Mouse (Mus musculus) effector memory CD4-positive, alpha-beta T cell, adult 5 months (primary cell): ENCODE results near the gene Ccnjl. TPM values are rescaled to one million over a fixed set of nuclear protein-coding genes. Genes with fewer than 3 reads are reported as not detected.

ENCODE experiments used
- polyA plus RNA-seq: library from polyadenylated mRNA; unstranded; fragments of 100-300 nt; shearing (Covaris generic); gene quantifications from one replicate; pipeline ENCODE4 v1.2.1, GENCODE M21; 2017

Gene Ccnjl
- polyA plus RNA-seq, result not detected

DNA sequence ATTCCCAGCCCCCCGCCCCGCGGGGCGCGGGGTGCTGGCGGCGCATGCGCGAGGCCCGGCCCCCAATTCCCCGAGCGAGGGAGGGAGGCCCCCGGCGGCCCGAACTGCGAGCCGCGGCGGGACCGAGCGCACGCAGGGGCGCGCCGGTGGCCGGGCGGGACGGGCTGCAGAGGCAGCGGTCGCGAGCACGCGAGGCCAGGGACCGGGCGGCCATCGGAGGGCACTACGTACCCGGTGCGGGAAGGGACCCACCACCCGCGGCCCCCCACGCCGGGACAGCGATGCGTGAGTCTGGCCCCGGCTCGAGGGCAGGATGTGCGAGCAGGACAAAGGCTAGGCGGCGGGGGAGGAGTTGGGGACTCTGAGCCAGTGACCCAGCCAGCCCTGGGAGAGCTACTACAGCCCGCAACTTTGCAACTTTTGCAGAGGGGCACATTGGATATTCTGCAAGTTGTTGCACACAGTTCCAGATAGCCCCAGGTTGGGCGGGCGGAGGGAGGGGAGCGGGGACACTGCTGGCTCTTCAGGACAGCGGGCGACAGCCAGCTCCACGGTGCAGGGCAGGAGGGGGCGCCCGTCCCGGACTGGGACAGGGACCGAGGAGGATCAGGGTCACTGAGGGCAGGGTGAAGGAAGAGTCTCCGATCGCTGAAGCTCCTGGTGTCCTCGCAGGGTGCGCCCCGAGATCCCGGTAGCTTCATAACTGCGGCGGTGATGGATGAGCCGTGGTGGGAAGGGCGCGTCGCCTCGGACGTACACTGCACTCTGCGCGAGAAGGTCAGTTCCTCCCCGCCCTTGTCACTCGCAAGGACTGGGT lies at the start of gene Ccnjl:
Ccnjl (plus strand) TSS at position 102 of the 817 bp plus-strand sequence.

GRCm38 (mm10) chr11:43586324-43587090 lies 57.9 kb downstream of the Ccnjl start, which contains the start of gene 4933415A04Rik:
Gene 4933415A04Rik (plus strand): TSS chr11:43587040.

GRCm38 (mm10) chr11:43601440-43601839 lies 72.9 kb downstream of the Ccnjl start, which contains the start of gene Fabp6:
Gene Fabp6 (minus strand): TSS chr11:43601540.

Other genes starting within 250 kb of the Ccnjl start
- 205 TPM for gene Pttg1, start 102.5 kb upstream of the Ccnjl start, polyA plus RNA-seq
- 98.0 TPM for gene Slu7, start 95.0 kb upstream of the Ccnjl start, polyA plus RNA-seq
- not detected for gene C1qtnf2, start 54.5 kb upstream of the Ccnjl start, polyA plus RNA-seq
- not detected for gene 4933415A04Rik, start 58.3 kb downstream of the Ccnjl start, polyA plus RNA-seq
- not detected for gene Fabp6, start 72.8 kb downstream of the Ccnjl start, polyA plus RNA-seq
- gene Pwwp2a, start 153.2 kb downstream of the Ccnjl start, polyA plus RNA-seq, result 61.5 TPM
- gene Ttc1, start 219.2 kb downstream of the Ccnjl start, polyA plus RNA-seq, result 62.4 TPM